Comparison of ENCODE assay signal across 17 mouse cellular contexts in the genomic region with DNA sequence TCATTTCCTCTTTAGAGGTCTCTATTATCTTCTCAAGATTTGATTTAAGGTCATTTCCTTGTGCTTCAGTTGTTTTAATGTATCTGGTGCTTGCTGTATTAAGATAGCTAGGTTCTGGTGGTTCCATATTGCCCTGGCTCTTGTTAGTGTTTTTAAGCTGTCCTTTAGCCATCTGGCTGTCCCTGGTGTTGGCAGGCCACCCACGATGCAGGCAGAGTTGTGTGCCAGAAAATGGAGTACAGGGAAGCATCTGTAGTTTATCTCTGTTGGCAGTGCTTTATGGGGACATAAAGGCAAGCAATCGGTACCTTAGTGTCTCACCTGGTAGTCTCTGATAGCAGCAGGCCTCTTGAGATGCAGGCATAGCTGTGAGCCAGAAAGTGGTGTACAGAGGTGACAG.
DNase-seq lines count a peak whose midpoint lies in the region; TF ChIP-seq lines count a peak whose summit lies in the region.
"Had no signal": no experiment of that assay in that cellular context is flagged by ENCODE, and none has a peak within 500 bp of the region (broad histone marks: within the 10 kb centered on the region; RNA-seq: fewer than 3 reads in every experiment).

No protein-coding gene starts in this region.

- H3K4me3 ChIP-seq in layer of hippocampus, adult 2 months = no peak overlapping the region
- H3K4me3 ChIP-seq: embryonic facial prominence, embryonic 15.5 days; heart, adult 2 months; hindbrain, embryonic 15.5 days; limb, embryonic 10.5 days; liver, embryonic 13.5 days; midbrain, embryonic 10.5 days had no signal

- DNase-seq in left cerebral cortex, postnatal 36 days (ENCODE audit: low spot score in 2 of 2) = peak; percentile 21
- no peak for DNase-seq in left cerebral cortex, postnatal 10 days (ENCODE audit: extremely low spot score in 1 of 2, low spot score in 2 of 2)
- DNase-seq in brain, embryonic 14.5 days (ENCODE audit: low read depth) = peak; percentile 25
- DNase-seq in cerebellum, adult 8-10 months = peak; percentile 42
- peak; percentile 52 to 69 for DNase-seq in layer of hippocampus, adult 2 months (ENCODE audit: low spot score in 2 of 2)
- DNase-seq in urinary bladder, postnatal 4 days (ENCODE audit: low spot score in 2 of 2) = no peak
- no peak for DNase-seq in lung, adult 18-20 months
- DNase-seq in spleen, postnatal 10 days (ENCODE audit: low spot score in 2 of 2) = no peak
- DNase-seq: heart, adult 2 months; kidney, adult 18-20 months; kidney, postnatal 25 days; liver, embryonic 13.5 days; lung, postnatal 14 days had no signal

- TF ChIP-seq POLR2A in brain, embryonic 14.5 days (IDR thresholded peaks at IDR 0.05; ENCODE audit: borderline replicate concordance, extremely low read depth, insufficient read depth, insufficient read length, poor library complexity, severe bottlenecking) = no peak

- TF ChIP-seq CTCF in brain, embryonic 14.5 days (IDR thresholded peaks at IDR 0.05; ENCODE audit: borderline replicate concordance, extremely low read depth, insufficient read depth, insufficient read length) = no peak
- no peak for TF ChIP-seq CTCF in layer of hippocampus, adult 2 months (conservative IDR thresholded peaks at IDR 0.05)

- peak overlapping the region; percentile 78 for H3K27ac ChIP-seq in layer of hippocampus, adult 2 months
- H3K27ac ChIP-seq: embryonic facial prominence, embryonic 15.5 days; heart, adult 2 months; hindbrain, embryonic 15.5 days; limb, embryonic 10.5 days; liver, embryonic 13.5 days; midbrain, embryonic 10.5 days had no signal

- intact Hi-C loops in left cerebral cortex, postnatal 36 days (cut with DNase I) = no loop called here
- intact Hi-C loops in left cerebral cortex, postnatal 10 days (cut with DNase I) = no loop called here

Comparison
In these comparisons a context has a peak if more than half of its experiments do, and no peak if none do; other contexts are left out.
1. DNase-seq: peak in left cerebral cortex, postnatal 36 days (2 of 2), brain, embryonic 14.5 days (single experiment), cerebellum, adult 8-10 months (single experiment) and layer of hippocampus, adult 2 months (2 of 2); none in left cerebral cortex, postnatal 10 days (0 of 2), urinary bladder, postnatal 4 days (0 of 2), lung, adult 18-20 months (0 of 2) and spleen, postnatal 10 days (0 of 2).